Mouse (Mus musculus) adrenal gland (tissue): Measurements from ENCODE around the gene Fbxw20.
"Not testable (repeated sequence)": the region's sequence is repeated elsewhere in the genome, so short reads cannot be mapped to it uniquely, and the experiment has no call there.

Source experiments
- intact Hi-C: fragments of 180-260 bp; cut with DNase I; formaldehyde crosslinking; loops from one replicate; pipeline ENCODE4 v1.15.1; 2025
- long read RNA-seq, 2 experiments: library from polyadenylated mRNA; unstranded; transcript quantifications; one replicate each; pipeline ENCODE4 v2.0.0; 2020; ENCODE audit warnings: borderline replicate concordance in 1 of 2; ENCODE audit not compliant: insufficient replicate concordance in 1 of 2

Fbxw20 gene
- long read RNA-seq, experiment 1 = 0 reads
- long read RNA-seq, experiment 2 = 0 reads

DNA sequence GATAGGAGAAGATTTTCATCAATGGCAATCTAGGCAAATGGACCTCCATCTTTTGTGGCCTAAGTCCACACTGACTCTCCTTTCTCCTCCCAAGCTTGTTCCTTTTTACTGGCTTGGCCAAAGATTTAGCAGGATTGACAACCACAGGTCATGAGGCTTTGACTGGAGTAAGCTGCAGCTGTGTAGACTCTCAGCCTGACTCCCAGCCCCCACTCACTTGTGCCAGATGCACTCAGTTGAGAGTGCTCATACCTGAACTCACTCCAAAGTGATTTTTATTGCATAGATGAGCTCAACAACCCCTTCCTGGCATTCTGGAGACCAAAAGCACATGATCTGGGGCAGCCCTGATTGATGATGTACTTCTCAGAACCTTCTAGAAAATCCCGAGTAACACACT lies at the start of gene Fbxw20:
TSS of gene Fbxw20 (minus strand) at position 101 of the 400 bp plus-strand sequence.
- intact Hi-C loops = no loop called here

DNA sequence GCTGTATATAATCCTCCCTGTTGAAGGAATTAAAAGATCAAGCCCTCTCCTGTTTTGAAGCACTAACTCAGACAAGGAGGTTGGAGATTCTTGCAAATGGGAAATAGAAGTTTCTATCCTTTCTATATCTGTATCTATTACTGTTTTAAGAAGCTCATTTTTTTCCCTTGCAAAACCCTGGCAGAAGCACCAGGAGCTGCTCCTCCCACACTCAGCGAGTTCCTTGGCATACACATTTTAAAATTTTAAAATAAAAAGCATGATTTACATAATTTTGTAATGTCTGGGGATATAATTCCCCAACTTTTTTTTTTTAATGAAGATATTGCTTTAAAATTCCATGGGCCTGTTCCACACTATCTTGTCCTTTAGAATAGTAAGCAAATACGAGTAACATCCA lies 28.5 kb upstream of the Fbxw20 start:
- intact Hi-C loops = no loop called here

DNA sequence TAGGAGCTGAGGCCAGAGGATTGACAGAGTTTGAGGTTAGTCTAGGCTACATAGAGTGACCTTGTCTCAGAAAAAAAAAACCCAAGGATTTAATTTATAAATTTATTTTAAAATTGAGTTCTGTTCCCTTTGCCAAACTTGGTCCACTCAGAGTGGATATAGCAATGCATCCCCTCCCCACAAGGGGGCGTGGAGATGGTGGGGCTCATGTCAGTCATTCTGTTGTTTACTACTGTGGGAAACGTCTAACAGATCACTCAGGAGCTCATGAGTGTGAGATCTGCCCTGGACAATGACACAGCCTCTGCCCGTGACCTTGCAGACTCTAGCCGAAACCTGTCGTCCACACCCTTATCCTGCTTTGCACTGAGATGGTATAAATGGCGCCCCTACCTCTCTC lies 16.1 kb downstream of the Fbxw20 start:
- intact Hi-C loops = no loop called here

DNA sequence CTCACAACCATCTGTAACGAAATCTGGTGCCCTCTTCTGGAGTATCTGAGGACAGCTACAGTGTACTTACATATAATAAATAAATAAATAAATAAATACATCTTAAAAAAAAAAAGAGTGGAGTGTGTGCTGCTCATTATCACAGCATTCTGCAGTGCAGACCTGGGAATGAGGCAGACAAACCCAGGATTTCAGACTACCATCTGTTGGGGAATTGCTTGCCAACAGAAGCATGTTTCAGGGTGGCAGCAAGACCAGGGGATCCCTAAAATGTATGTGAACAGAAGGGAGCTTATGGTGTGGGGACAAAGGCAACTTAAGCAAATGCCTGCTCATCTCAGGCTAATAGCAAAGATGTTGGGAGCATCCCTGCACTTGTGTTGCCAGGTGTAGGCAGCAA lies 33.2 kb downstream of the Fbxw20 start:
- intact Hi-C loops = not testable (repeated sequence)

DNA sequence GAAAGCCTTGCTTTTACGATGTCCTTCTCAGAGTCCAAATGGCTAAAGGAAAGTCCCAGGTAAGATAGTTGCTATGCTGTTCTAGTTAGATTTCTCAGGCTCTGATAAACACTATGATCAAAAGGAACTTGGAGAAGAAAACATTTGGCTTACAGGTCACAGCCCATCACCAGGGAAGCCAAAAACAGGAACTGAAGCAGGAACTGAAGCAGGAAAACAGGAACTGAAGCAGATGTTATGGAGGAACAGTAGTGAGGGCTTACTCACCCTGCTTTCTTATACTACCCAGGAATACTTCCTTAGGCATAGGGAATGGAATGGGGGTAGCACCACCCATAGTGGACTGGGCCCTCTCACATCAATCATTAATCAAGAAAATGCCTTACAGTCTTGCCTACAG lies 34.2 kb downstream of the Fbxw20 start:
- intact Hi-C loops = no loop called here

DNA sequence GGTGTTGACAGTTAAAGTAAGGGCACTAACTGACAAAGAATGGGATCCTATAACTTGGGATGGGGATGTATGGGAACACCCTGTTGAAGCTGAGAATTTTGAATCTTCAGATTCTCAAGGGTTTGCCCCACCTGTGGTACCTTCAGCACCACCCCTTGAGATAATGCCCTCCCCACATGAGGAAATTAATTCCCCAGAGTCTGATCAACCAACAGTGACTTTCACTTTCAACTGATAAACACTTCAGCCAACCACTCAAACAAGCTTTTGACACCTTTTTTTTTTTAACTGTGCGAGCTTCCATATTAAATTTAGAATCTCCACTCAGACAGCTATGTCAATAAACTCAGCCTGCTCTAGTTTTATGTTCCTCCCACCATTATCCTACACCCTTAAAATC lies 35.2 kb downstream of the Fbxw20 start:
- intact Hi-C loops = no loop called here

DNA sequence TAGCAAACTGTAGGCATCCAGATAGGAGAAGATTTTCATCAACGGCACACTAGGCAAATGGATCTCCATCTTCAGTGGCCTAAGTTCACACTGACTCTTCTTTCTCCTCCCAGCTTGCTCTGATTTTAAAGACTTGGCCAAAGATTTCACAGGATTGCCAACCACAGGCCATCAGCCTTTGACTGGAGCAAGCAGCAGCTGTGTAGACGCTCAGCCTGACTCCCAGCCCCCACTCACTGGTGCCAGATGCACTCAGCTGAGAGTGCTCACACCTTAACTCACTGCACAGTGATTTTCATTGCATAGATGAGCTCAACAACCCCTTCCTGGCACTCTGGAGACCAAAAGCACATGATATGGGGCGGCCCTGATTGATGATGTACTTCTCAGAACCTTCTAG lies 38.7 kb downstream of the Fbxw20 start, which contains the start of gene Fbxw13:
TSS of gene Fbxw13 (minus strand) at position 101 of the 400 bp plus-strand sequence.
- intact Hi-C loops = not testable (repeated sequence)

DNA sequence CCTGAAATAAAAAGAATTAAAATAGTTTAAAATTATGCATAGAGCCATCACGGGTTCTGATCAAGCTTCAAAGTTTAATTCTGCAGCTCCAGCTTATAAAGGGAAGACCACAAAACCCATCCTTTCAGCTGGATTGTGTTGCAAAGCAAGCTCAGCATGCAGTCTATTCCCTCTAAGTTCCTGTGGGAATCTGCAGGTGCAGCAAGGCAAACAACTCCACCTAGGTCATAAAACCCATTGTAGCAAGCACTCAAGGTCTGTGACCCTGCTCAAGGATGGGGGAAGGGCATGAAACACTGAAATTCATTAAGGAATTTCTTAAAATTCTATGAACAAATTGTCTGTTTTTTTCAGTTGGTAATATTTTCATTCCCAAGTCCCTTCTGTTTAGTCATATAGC lies 57.3 kb downstream of the Fbxw20 start:
- intact Hi-C loops = no loop called here

DNA sequence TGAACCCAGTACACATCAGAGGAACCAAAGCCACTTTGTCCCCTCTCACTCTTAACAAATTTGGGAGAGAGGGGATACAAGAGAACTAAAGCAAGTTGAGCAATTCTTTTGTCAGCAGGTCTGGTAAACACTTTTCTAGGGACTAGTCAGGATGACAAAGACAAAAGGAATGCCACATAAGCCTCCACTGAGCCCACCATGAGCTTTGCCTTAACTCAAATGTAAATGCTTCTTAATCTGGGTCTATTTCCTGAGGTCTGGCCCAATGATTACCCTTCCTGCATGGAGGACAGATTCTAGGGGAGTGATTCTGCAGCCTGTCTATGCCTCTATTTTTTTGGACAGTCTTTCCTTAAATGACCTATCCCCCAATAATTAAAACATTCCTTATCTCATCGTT lies 58.3 kb downstream of the Fbxw20 start:
- intact Hi-C loops = no loop called here
